Mouse (Mus musculus) forebrain, embryonic 10.5 days (tissue): ENCODE data around the gene Adcy5. TPM values are rescaled to one million over a fixed set of nuclear protein-coding genes. Genes with fewer than 3 reads are reported as not detected.
A peak's percentile ranks its signal among the peaks of the same experiment; 100 is the strongest.

Source experiments
- DNase-seq: peaks from one replicate; pipeline ENCODE4 v3.0.0-alpha.2; 2017; ENCODE audit warnings: low spot score; ENCODE audit errors: extremely low spot score
- H3K27ac ChIP-seq: fragments of 300-500 bp; sonication (generic); 2 replicates; pipeline ENCODE4 v1.5.1; 2016; ENCODE audit warnings: mild to moderate bottlenecking
- H3K27me3 ChIP-seq: fragments of 300-500 bp; sonication (generic); 2 replicates; pipeline ENCODE4 v1.6.1; 2016; ENCODE audit warnings: mild to moderate bottlenecking; ENCODE audit not compliant: poor library complexity, severe bottlenecking
- H3K36me3 ChIP-seq: fragments of 300-500 bp; sonication (generic); replicated peaks from 2 replicates; pipeline ENCODE4 v1.6.1; 2016; ENCODE audit warnings: mild to moderate bottlenecking, moderate library complexity
- H3K4me1 ChIP-seq: fragments of 300-500 bp; sonication (generic); 2 replicates; pipeline ENCODE4 v1.6.1; 2016
- H3K4me3 ChIP-seq: fragments of 300-500 bp; sonication (generic); 2 replicates; pipeline ENCODE4 v1.5.1; 2016; ENCODE audit warnings: mild to moderate bottlenecking, moderate library complexity
- H3K9me3 ChIP-seq: fragments of 300-500 bp; sonication (generic); 2 replicates; pipeline ENCODE4 v1.6.1; 2016; ENCODE audit warnings: mild to moderate bottlenecking, moderate library complexity
- WGBS: fragments of 180-500 bp; shearing (Covaris S2); methylation state at CpG from one replicate; pipeline ENCODE4 v1.1.7; 2016; 5-methylcytosine and 5-hydroxymethylcytosine counted together
- polyA plus RNA-seq: library from polyadenylated mRNA; unstranded; fragments of >200 nt; fragmentation: Nextera tagmentation; extraction: Ambion mirVana; gene quantifications from 2 replicates; pipeline ENCODE4 v1.2.1, GENCODE M21; 2016

The Adcy5 gene
- polyA plus RNA-seq, 1 experiment from 2014 or later, result 0.67 TPM

DNA sequence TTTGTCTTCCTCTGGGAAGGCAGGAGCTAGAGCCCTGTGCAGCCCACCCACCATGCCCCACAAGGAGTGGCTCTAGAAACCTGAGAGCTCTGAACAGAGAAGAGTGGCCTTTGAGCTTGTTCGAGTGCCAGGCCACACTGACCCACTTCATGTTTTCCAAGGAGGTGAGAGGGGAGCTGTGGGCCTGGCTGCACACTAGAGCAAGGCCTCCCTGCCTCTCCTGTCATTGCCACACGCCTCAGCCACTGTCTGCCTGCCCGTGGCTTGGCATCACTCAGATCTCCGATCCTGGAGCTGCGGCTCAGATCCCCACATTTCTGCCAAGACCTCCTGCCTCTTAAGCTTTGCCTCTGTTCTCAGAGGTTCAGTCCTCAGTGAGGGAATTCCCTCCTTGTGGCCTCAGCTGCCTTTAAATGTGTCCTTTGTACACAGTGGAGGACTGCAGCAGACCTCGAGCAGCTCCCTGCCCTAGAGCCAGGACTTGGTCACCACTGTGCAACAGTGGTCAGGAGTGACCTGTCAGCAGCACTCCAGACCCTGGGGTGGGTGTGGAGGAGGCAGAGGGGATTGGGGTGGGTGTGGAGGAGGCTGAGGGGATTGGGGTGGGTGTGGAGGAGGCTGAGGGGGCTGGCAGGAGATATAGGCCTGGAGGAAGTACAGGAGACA is 62.3 kb downstream of the Adcy5 start:
- H3K36me3 ChIP-seq, result no peaks in the 10 kb centered on the region
- DNase-seq, result no peak
- no peaks in the 10 kb centered on the region; the same call in 1 of the 2 replicates for H3K27me3 ChIP-seq
- no peaks in the 10 kb centered on the region for H3K9me3 ChIP-seq
- peaks cover 29% of the 10 kb centered on the region for H3K4me1 ChIP-seq
- no peak overlapping the region for H3K4me3 ChIP-seq
- peak overlapping the region; percentile 21; the same call in 1 of the 2 replicates for H3K27ac ChIP-seq
- 65% methylated on average over 6 of the region's 6 CpGs for WGBS

DNA sequence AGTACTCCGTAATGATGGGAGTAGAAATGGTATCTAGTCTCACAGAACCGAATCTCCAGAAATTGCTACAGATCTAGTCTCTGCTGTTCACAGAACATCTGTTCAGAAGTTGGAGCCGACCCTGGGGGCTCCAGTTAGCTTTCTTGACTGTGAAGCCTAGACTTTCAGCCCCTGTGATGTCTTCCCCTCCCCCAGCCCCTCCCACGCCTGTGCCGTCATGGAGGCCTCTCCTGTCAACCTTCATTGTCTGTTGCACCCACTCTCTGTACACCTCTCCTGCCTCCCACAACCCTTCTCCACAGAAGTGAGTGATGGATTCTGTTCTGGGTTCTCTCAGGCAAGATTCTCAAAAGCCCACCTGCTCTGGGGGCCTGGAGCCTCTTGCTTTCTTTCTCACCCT is 65.7 kb downstream of the Adcy5 start:
- Histone ChIP-seq H3K36me3 (no peaks in the 10 kb centered on the region), H3K27ac (no peak overlapping the region), H3K4me1 (peaks cover 24% of the 10 kb centered on the region), H3K4me3 (no peak overlapping the region), H3K27me3 (no peaks in the 10 kb centered on the region), H3K9me3 (no peaks in the 10 kb centered on the region)
- no peak for DNase-seq
- 82% methylated on average over 5 of the region's 5 CpGs for WGBS

DNA sequence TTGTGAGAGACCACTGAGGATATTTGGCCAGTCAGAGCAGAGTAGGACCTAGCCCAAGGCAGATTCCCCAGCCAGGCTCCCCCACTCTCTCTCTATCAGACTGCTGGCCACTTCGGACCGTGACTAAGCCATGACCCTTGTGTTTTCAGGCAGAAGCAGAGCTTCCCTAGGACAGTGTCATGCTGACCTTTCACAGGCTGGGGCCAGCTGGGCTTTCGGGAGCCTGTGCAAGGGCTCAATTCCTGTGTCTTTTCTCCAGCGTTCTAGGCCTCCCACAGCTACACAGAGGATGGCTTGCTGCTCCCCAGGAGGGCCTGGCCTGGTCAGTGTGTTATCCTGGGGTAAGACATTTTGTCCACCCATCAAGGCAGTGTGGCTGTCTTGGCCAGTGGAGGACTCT is 66.9 kb downstream of the Adcy5 start:
- no peak for DNase-seq
- Histone ChIP-seq H3K27ac (no peak overlapping the region), H3K4me3 (no peak overlapping the region), H3K9me3 (no peaks in the 10 kb centered on the region), H3K36me3 (no peaks in the 10 kb centered on the region), H3K4me1 (peaks cover 13% of the 10 kb centered on the region), H3K27me3 (no peaks in the 10 kb centered on the region)
- 52% methylated on average over 4 of the region's 4 CpGs for WGBS

GRCm38 (mm10) chr16:35223930-35224329 is 69.3 kb downstream of the Adcy5 start:
- WGBS, result 91% methylated on average over 4 of the region's 4 CpGs
- Histone ChIP-seq H3K4me3 (no peak overlapping the region), H3K36me3 (no peaks in the 10 kb centered on the region), H3K4me1 (peaks cover 10% of the 10 kb centered on the region), H3K9me3 (no peaks in the 10 kb centered on the region), H3K27ac (no peak overlapping the region), H3K27me3 (0 out of 2 replicates have a peak, but pooled peaks cover 4% of the 10 kb centered on the region)
- no peak for DNase-seq

GRCm38 (mm10) chr16:35224716-35225115 is 70.0 kb downstream of the Adcy5 start:
- 88% methylated on average over 14 of the region's 14 CpGs for WGBS
- H3K4me3 ChIP-seq, result no peak overlapping the region
- no peaks in the 10 kb centered on the region for H3K36me3 ChIP-seq
- DNase-seq, result no peak
- no peak overlapping the region for H3K27ac ChIP-seq
- H3K9me3 ChIP-seq, result no peaks in the 10 kb centered on the region
- peaks cover 16% of the 10 kb centered on the region for H3K4me1 ChIP-seq
- H3K27me3 ChIP-seq, result 0 out of 2 replicates have a peak, but pooled peaks cover 6% of the 10 kb centered on the region

- Histone ChIP-seq H3K27ac (peak overlapping the region; percentile 66; the same call in 1 of the 2 replicates), H3K4me3 (no peak overlapping the region), H3K27me3 (0 out of 2 replicates have a peak, but pooled peaks cover 15% of the 10 kb centered on the region), H3K9me3 (no peaks in the 10 kb centered on the region), H3K4me1 (peaks cover 28% of the 10 kb centered on the region), H3K36me3 (no peaks in the 10 kb centered on the region)
- no peak for DNase-seq
- 75% methylated on average over 11 of the region's 11 CpGs for whole genome bisulfite sequencing
Measured at GRCm38 (mm10) chr16:35229582-35229981, 74.9 kb downstream of the Adcy5 start.

DNA sequence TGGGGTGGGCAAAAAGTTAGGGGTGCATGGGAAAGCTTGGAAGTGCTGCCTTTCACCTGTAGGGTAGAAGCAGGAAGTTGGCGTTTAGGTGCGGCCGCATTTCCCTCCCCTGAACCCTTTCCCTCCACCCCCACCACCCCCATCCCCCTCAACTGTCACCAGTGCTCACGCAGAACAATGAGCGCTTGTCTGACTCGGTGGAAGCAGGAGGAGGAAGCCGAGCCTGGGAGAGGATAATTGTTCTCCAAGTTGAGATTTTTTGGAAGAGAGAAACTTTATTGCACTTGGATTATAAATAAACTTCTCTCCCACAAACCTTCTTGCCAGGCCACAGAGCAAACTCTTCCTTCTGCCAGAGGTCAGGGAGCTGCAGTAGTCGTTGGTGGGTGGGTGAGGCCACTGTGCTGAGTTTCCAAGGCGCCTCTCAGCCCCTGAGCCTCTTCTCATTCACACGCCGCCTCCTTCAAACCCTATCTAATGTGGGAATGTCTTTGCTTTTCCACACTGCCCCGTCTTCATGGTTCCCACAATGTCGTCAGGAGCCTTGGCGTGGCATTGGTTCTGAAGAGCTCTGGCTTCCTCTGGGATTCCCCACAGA is 77.6 kb downstream of the Adcy5 start:
- no peak for DNase-seq
- Histone ChIP-seq H3K27me3 (0 out of 2 replicates have a peak, but pooled peaks cover 15% of the 10 kb centered on the region), H3K4me3 (no peak overlapping the region), H3K4me1 (peaks cover 28% of the 10 kb centered on the region), H3K36me3 (no peaks in the 10 kb centered on the region), H3K9me3 (no peaks in the 10 kb centered on the region), H3K27ac (peak overlapping the region; percentile 64)
- WGBS, result 41% methylated on average over 14 of the region's 14 CpGs

- Histone ChIP-seq H3K4me3 (no peak overlapping the region), H3K27me3 (0 out of 2 replicates have a peak, but pooled peaks cover 15% of the 10 kb centered on the region), H3K4me1 (peaks cover 28% of the 10 kb centered on the region), H3K9me3 (no peaks in the 10 kb centered on the region), H3K36me3 (no peaks in the 10 kb centered on the region), H3K27ac (no peak overlapping the region)
- DNase-seq, result no peak
- WGBS, result 90% methylated on average over 4 of the region's 4 CpGs
Measured at GRCm38 (mm10) chr16:35233329-35233728, 78.7 kb downstream of the Adcy5 start.

DNA sequence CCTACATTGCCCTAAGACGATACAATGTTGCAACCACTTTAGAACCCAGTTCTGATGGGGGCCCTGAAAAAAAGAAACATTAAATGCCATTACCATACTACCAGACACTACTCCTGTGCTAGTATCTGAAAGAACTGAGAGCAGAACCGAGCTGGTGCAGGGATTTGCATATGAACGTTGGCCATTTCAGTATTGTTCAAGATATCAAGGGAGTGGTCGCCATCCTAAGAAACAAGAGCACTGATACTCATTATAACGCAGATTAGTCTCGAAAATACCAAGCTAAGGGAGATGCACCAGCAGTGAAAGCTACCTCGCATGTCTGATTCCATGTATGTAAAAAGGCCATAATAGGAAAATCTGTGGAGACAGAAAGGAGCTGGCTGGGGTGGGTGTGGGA is 82.4 kb downstream of the Adcy5 start:
- no peak overlapping the region for H3K27ac ChIP-seq
- H3K36me3 ChIP-seq, result no peaks in the 10 kb centered on the region
- no peak overlapping the region for H3K4me3 ChIP-seq
- H3K27me3 ChIP-seq, result 0 out of 2 replicates have a peak, but pooled peaks cover 3% of the 10 kb centered on the region
- H3K4me1 ChIP-seq, result peaks cover 7% of the 10 kb centered on the region
- 86% methylated on average over 7 of the region's 7 CpGs for WGBS
- no peak for DNase-seq
- no peaks in the 10 kb centered on the region for H3K9me3 ChIP-seq

- no peaks in the 10 kb centered on the region for H3K36me3 ChIP-seq
- no peak overlapping the region for H3K27ac ChIP-seq
- H3K4me1 ChIP-seq, result no peaks in the 10 kb centered on the region
- DNase-seq, result no peak
- no peak overlapping the region for H3K4me3 ChIP-seq
- WGBS, result 81% methylated on average over 12 of the region's 12 CpGs
- H3K9me3 ChIP-seq, result no peaks in the 10 kb centered on the region
- H3K27me3 ChIP-seq, result no peaks in the 10 kb centered on the region
Measured at GRCm38 (mm10) chr16:35239318-35239965, 84.8 kb downstream of the Adcy5 start.

GRCm38 (mm10) chr16:35239966-35240730 is 85.5 kb downstream of the Adcy5 start:
- Histone ChIP-seq H3K9me3 (no peaks in the 10 kb centered on the region), H3K27ac (no peak overlapping the region), H3K4me3 (no peak overlapping the region), H3K4me1 (no peaks in the 10 kb centered on the region), H3K27me3 (no peaks in the 10 kb centered on the region), H3K36me3 (no peaks in the 10 kb centered on the region)
- 91% methylated on average over 4 of the region's 4 CpGs for WGBS
- no peak for DNase-seq

GRCm38 (mm10) chr16:35247364-35247763 is 92.7 kb downstream of the Adcy5 start:
- H3K27ac ChIP-seq, result no peak overlapping the region
- peaks cover 11% of the 10 kb centered on the region; the same call in 1 of the 2 replicates for H3K4me1 ChIP-seq
- 70% methylated on average over 3 of the region's 3 CpGs for WGBS
- H3K9me3 ChIP-seq, result no peaks in the 10 kb centered on the region
- H3K27me3 ChIP-seq, result no peaks in the 10 kb centered on the region
- DNase-seq, result no peak
- no peak overlapping the region for H3K4me3 ChIP-seq
- H3K36me3 ChIP-seq, result no peaks in the 10 kb centered on the region
